Mouse (Mus musculus): ENCODE results near the gene Zc3hc1. TPM values are rescaled to one million over a fixed set of nuclear protein-coding genes. Genes with fewer than 3 reads are reported as not detected.

The Zc3hc1 gene
- polyA plus RNA-seq (2014; fragmentation: Illumina TruSeq; extraction: RNeasy Lipid Tissue Mini Kit (QIAGEN cat#74804); ENCODE audit: low read depth, low replicate concordance) = 5.7 TPM

GRCm38 (mm10) chr6:30390714-30391697 is at the start of gene Zc3hc1:
Gene Zc3hc1 (minus strand): TSS chr6:30391028.

DNA sequence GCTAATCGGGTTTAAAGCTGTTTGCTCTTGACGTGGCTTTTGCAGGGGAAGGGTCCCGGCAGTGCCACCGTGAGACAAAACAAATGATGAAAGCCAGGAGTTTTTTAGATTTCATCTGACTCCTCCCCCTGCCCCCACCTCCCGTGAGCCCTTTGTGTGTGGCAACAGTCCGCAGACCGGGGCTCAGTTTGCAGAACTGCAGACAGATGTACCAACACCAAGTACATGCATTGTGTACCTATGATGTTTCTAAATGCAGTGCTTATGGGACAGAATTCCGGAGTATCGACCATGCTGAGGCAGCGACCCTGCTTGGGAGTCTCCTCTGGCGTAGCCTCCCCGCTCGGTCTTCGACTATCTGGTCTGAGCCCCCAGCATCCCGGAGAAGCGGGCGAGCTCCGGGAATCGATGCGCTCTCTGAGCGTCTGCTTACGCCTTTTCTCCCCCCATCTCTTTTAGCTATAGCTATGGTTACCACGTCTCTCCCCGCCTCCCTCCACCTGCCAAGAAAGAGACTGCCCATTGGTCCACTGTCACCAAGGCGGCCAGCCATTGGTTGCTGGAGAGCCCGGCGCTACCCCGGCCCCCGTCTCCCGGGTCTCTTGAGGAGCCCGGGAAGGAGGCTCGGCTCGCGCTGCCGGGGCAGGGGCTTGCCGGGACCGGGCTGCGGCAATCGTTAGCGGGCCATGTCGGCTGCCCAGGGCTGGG is 10.6 kb upstream of the Zc3hc1 start, which contains the start of gene Klhdc10:
Gene Klhdc10 (plus strand): TSS at position 561 of the 708 bp plus-strand sequence.

Other genes starting within 250 kb of the Zc3hc1 start
- gene Ube2h, start 86.5 kb downstream of the Zc3hc1 start, polyA plus RNA-seq (2014; fragmentation: Illumina TruSeq; extraction: RNeasy Lipid Tissue Mini Kit (QIAGEN cat#74804); ENCODE audit: low read depth, low replicate concordance) = 64.0 TPM
- 50.1 TPM for gene Klhdc10, start 10.8 kb upstream of the Zc3hc1 start, polyA plus RNA-seq (2014; fragmentation: Illumina TruSeq; extraction: RNeasy Lipid Tissue Mini Kit (QIAGEN cat#74804); ENCODE audit: low read depth, low replicate concordance)
- gene Tmem209, start 118.8 kb upstream of the Zc3hc1 start, polyA plus RNA-seq (2014; fragmentation: Illumina TruSeq; extraction: RNeasy Lipid Tissue Mini Kit (QIAGEN cat#74804); ENCODE audit: low read depth, low replicate concordance) = 85.2 TPM
- gene Ssmem1, start 118.8 kb upstream of the Zc3hc1 start, polyA plus RNA-seq (2014; fragmentation: Illumina TruSeq; extraction: RNeasy Lipid Tissue Mini Kit (QIAGEN cat#74804); ENCODE audit: low read depth, low replicate concordance) = 491 TPM
- gene Cpa2, start 150.6 kb upstream of the Zc3hc1 start, polyA plus RNA-seq (2014; fragmentation: Illumina TruSeq; extraction: RNeasy Lipid Tissue Mini Kit (QIAGEN cat#74804); ENCODE audit: low read depth, low replicate concordance) = 2.3 TPM
- not detected for gene Cpa4, start 177.3 kb upstream of the Zc3hc1 start, polyA plus RNA-seq (2014; fragmentation: Illumina TruSeq; extraction: RNeasy Lipid Tissue Mini Kit (QIAGEN cat#74804); ENCODE audit: low read depth, low replicate concordance)
- gene Cpa5, start 220.0 kb upstream of the Zc3hc1 start, polyA plus RNA-seq (2014; fragmentation: Illumina TruSeq; extraction: RNeasy Lipid Tissue Mini Kit (QIAGEN cat#74804); ENCODE audit: low read depth, low replicate concordance) = 63.4 TPM
- not detected for gene Cpa1, start 248.2 kb upstream of the Zc3hc1 start, polyA plus RNA-seq (2014; fragmentation: Illumina TruSeq; extraction: RNeasy Lipid Tissue Mini Kit (QIAGEN cat#74804); ENCODE audit: low read depth, low replicate concordance)

Measured in testis, adult 10 weeks (tissue).